Mouse (Mus musculus) R1 (cell line): ENCODE measurements at regions not wholly inside any gene's neighbourhood (a gene's known extent, or its start where the extent isn't known, plus 50 kb on each side); places are given as distances from the start of the nearest gene placed in this dataset.

Experiments used
- DNase-seq: peaks from one replicate; pipeline ENCODE4 v3.0.0-alpha.2; 2018; ENCODE audit warnings: low read depth, low spot score

- peak; percentile 1 for DNase-seq
Observed at GRCm38 (mm10) chr14:84928161-84928560, 484.8 kb downstream of the Pcdh17 start.

GRCm38 (mm10) chr14:84934094-84934493 is 490.7 kb downstream of the Pcdh17 start:
- no peak for DNase-seq

- DNase-seq = no peak
Observed at GRCm38 (mm10) chr14:84955300-84955699, 511.9 kb downstream of the Pcdh17 start.

- no peak for DNase-seq
Observed at GRCm38 (mm10) chr14:84987764-84988163, 544.4 kb downstream of the Pcdh17 start.

- DNase-seq = no peak
Observed at GRCm38 (mm10) chr14:85012384-85012783, 569.0 kb downstream of the Pcdh17 start.
